Mouse (Mus musculus): ENCODE measurements around the gene Col6a3. TPM values are rescaled to one million over a fixed set of nuclear protein-coding genes. Genes with fewer than 3 reads are reported as not detected.
A peak's percentile ranks its signal among the peaks of the same experiment; 100 is the strongest.

Col6a3 gene
- total RNA-seq, 2 experiments from 2014 or later = 124 to 127 TPM

DNA sequence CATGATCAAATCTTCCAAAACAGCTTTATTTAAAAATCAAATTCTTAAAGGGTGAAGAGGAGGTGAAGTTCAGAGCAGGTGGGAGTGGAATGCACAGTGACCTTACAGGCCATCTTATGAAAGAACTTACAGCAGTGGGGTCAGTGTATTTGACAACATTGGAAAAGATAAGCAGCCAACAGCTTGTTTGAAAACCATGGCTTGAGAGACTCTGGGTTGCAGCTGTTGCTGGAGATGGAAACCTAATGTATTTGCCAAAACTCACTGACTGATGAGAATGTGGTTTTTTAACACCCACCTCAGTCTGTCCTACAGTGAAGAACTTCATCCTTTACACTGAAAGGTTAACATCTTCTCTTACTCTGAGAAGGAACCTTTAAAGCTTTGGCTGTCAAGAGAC lies 120.4 kb downstream of the Col6a3 start:
- DNase-seq = no peak

DNA sequence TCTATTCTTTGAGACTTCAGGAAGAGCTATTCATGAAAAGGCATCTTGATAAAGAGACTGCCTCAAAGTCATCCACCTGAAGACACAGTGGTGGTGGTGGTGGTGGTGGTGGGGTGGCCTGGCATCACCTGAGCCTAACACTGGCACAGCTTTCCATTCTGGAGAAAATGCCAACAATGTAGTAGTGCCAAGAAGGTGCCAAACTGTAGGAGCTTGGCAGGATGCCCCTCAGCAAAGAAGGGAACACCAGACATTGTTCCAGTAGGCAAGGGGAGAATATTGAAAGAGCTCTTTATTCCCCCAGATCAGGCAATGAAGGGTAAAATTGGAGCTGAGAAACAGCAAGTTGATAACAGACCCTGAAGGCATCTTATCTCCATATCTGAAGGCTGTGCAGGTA lies 121.8 kb downstream of the Col6a3 start:
- peak; percentile 26 for DNase-seq

DNA sequence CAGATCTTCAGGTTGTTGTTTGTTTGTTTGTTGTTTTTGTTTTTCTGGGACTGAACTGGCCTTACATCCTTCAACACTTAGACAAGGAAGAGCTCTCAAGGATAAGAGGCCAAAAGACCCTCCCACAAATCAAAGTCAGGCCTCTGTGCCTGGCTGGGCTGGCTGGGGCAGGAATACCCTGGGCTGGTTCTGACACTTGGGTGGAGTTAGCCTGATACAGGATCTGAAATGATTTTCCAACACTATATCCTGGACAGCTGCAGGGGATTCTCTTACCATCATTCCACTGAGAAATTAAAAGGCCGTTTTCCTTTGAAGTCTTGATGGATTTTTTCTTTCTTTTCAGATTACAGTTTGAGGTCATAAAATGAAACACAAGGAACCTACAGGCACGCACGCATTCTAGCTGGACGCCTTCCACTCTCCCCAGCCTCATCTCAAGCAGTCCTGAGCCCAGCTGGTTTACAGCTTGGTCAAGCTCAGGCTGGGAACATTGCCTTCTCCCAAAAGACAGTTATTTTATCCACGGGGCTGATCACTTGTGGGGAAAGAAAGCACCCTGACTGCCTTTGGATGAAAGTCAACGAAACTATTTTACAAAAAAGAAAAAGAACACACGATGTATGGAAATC lies 123.0 kb downstream of the Col6a3 start:
- DNase-seq = no peak

- no peak for DNase-seq
These were observed 124.8 kb downstream of the Col6a3 start for GRCm38 (mm10) chr1:90718826-90719550.

DNA sequence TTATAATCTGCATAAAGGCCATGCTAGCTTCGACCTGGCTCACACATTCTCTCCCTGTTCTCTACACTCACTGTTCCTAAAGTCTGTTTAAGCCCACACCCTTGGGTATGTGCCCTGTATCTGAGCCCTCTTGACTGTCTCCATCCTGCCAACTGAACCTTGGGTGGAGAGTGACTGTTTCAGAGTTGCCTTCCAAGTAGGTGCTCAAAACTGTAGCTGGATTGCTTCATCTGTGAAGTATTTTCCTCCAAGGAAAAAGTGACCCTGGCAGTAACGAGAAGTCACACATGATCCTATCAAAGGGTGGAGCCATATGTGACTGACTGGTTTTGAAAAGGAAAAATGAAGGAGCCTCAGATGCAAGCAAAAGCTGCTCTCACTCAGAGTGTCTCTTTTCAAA lies 127.5 kb downstream of the Col6a3 start:
- DNase-seq = no peak

Other genes with a start within 250 kb of the Col6a3 start
- 10 to 100 TPM; 67.0 to 71.7 TPM for gene Cops8, start 241.0 kb downstream of the Col6a3 start, total RNA-seq (2021)
- gene Mlph, start 71.1 kb upstream of the Col6a3 start, total RNA-seq (2021) = 1 to 10 TPM; 1.6 to 1.9 TPM
- gene Prlh, start 109.1 kb upstream of the Col6a3 start, total RNA-seq (2021) = not detected
- gene Rab17, start 125.7 kb upstream of the Col6a3 start, total RNA-seq (2021) = 1 to 10 TPM; 2.1 to 2.8 TPM
- 10 to 100 TPM; 42.7 to 57.2 TPM for gene Lrrfip1, start 154.8 kb upstream of the Col6a3 start, total RNA-seq (2021)

Measured in adrenal gland, postnatal 10 days (tissue).